Mouse (Mus musculus) embryonic facial prominence, embryonic 15.5 days (tissue): ENCODE measurements around the gene Fcer1g. TPM values are rescaled to one million over a fixed set of nuclear protein-coding genes. Genes with fewer than 3 reads are reported as not detected.

Experiments used
- ATAC-seq: fragments of 200-750 bp; cut with Nextera tagmentation; 2 replicates; pipeline ENCODE4 v1.8.0; 2017; ENCODE audit warnings: low read depth, moderate TSS enrichment; ENCODE audit not compliant: insufficient number of reproducible peaks, low FRiP score, low TSS enrichment
- H3K27ac ChIP-seq: fragments of 300-500 bp; sonication (generic); replicated peaks from 2 replicates; pipeline ENCODE4 v1.5.1; 2015; ENCODE audit warnings: mild to moderate bottlenecking, inconsistent platforms
- H3K27me3 ChIP-seq: fragments of 300-500 bp; sonication (generic); 2 replicates; pipeline ENCODE4 v1.6.1; 2015; ENCODE audit warnings: inconsistent platforms
- H3K36me3 ChIP-seq: fragments of 300-500 bp; sonication (generic); 2 replicates; pipeline ENCODE4 v1.6.1; 2015; ENCODE audit warnings: mild to moderate bottlenecking, inconsistent platforms
- H3K4me1 ChIP-seq: fragments of 300-500 bp; sonication (generic); 2 replicates; pipeline ENCODE4 v1.6.1; 2015; ENCODE audit warnings: inconsistent platforms
- H3K4me2 ChIP-seq: fragments of 300-500 bp; sonication (generic); replicated peaks from 2 replicates; pipeline ENCODE4 v1.6.1; 2015; ENCODE audit warnings: mild to moderate bottlenecking, inconsistent platforms
- H3K4me3 ChIP-seq: fragments of 300-500 bp; sonication (generic); replicated peaks from 2 replicates; pipeline ENCODE4 v1.5.1; 2015; ENCODE audit warnings: mild to moderate bottlenecking, inconsistent platforms
- H3K9ac ChIP-seq: fragments of 300-500 bp; sonication (generic); 2 replicates; pipeline ENCODE4 v1.6.1; 2015; ENCODE audit warnings: inconsistent platforms
- H3K9me3 ChIP-seq: fragments of 300-500 bp; sonication (generic); replicated peaks from 2 replicates; pipeline ENCODE4 v1.6.1; 2016; ENCODE audit warnings: inconsistent platforms
- WGBS: fragments of 180-500 bp; shearing (Covaris S2); methylation state at CpG from one replicate; pipeline ENCODE4 v1.1.7; 2015; 5-methylcytosine and 5-hydroxymethylcytosine counted together
- polyA plus RNA-seq: library from polyadenylated mRNA; unstranded; fragments of >200 nt; fragmentation: Nextera tagmentation; extraction: Ambion mirVana; gene quantifications from 2 replicates; pipeline ENCODE4 v1.2.1, GENCODE M21; 2015

The Fcer1g gene
- polyA plus RNA-seq, 1 experiment from 2014 or later, result 92.7 TPM

GRCm38 (mm10) chr1:171276110-171276748 is 42.1 kb upstream of the Fcer1g start:
- peaks cover 21% of the 10 kb centered on the region for H3K4me1 ChIP-seq
- peaks cover 63% of the 10 kb centered on the region for H3K36me3 ChIP-seq
- no peak for ATAC-seq
- H3K27ac ChIP-seq, result no peak overlapping the region
- no peaks in the 10 kb centered on the region for H3K27me3 ChIP-seq
- no peak overlapping the region for H3K4me2 ChIP-seq
- no peak overlapping the region for H3K4me3 ChIP-seq
- WGBS, result 93% methylated on average over 14 of the region's 14 CpGs
- H3K9me3 ChIP-seq, result no peaks in the 10 kb centered on the region
- no peak overlapping the region for H3K9ac ChIP-seq

- Histone ChIP-seq H3K4me3 (no peak overlapping the region), H3K27ac (no peak overlapping the region; the same call in 1 of the 2 replicates), H3K27me3 (no peaks in the 10 kb centered on the region), H3K4me1 (peaks cover 26% of the 10 kb centered on the region), H3K4me2 (no peak overlapping the region), H3K9ac (no peak overlapping the region), H3K36me3 (peaks cover 63% of the 10 kb centered on the region), H3K9me3 (no peaks in the 10 kb centered on the region)
- no peak for ATAC-seq
- 76% methylated on average over 11 of the region's 11 CpGs for WGBS
Observed at GRCm38 (mm10) chr1:171275144-171275734, 41.1 kb upstream of the Fcer1g start.

- H3K4me1 ChIP-seq, result peaks cover 22% of the 10 kb centered on the region
Observed at GRCm38 (mm10) chr1:171274171-171274570, 40.0 kb upstream of the Fcer1g start.

GRCm38 (mm10) chr1:171272086-171272485 is 37.9 kb upstream of the Fcer1g start:
- H3K4me1 ChIP-seq, result peaks cover 22% of the 10 kb centered on the region
- peaks cover 46% of the 10 kb centered on the region for H3K36me3 ChIP-seq
- WGBS, result 86% methylated on average over 3 of the region's 3 CpGs
- no peak for ATAC-seq
- no peaks in the 10 kb centered on the region for H3K27me3 ChIP-seq
- peak overlapping the region; percentile 94; the same call in 1 of the 2 replicates for H3K4me2 ChIP-seq
- H3K4me3 ChIP-seq, result peak overlapping the region; percentile 9; the same call in 1 of the 2 replicates
- no peaks in the 10 kb centered on the region for H3K9me3 ChIP-seq
- H3K27ac ChIP-seq, result no peak overlapping the region
- no peak overlapping the region for H3K9ac ChIP-seq

More at GRCm38 (mm10) chr1:171274171-171274570, 40.0 kb upstream of the Fcer1g start:
- H3K27me3 ChIP-seq, result no peaks in the 10 kb centered on the region
- no peak for ATAC-seq
- H3K9ac ChIP-seq, result no peak overlapping the region
- 93% methylated on average over 12 of the region's 12 CpGs for WGBS
- H3K4me3 ChIP-seq, result no peak overlapping the region
- H3K36me3 ChIP-seq, result peaks cover 63% of the 10 kb centered on the region
- no peaks in the 10 kb centered on the region for H3K9me3 ChIP-seq
- no peak overlapping the region for H3K4me2 ChIP-seq
- H3K27ac ChIP-seq, result no peak overlapping the region

GRCm38 (mm10) chr1:171271622-171272021 is 37.5 kb upstream of the Fcer1g start:
- no peak for ATAC-seq
- H3K36me3 ChIP-seq, result peaks cover 42% of the 10 kb centered on the region
- no peak overlapping the region for H3K27ac ChIP-seq
- H3K9ac ChIP-seq, result no peak overlapping the region
- peaks cover 22% of the 10 kb centered on the region for H3K4me1 ChIP-seq
- peak overlapping the region; percentile 94 for H3K4me2 ChIP-seq
- no peaks in the 10 kb centered on the region for H3K9me3 ChIP-seq
- peak overlapping the region; percentile 83; the same call in 1 of the 2 replicates for H3K4me3 ChIP-seq
- no peaks in the 10 kb centered on the region for H3K27me3 ChIP-seq
- WGBS, result 62% methylated on average over 10 of the region's 10 CpGs

GRCm38 (mm10) chr1:171271196-171271595 is 37.0 kb upstream of the Fcer1g start:
- Histone ChIP-seq H3K27me3 (no peaks in the 10 kb centered on the region), H3K9me3 (no peaks in the 10 kb centered on the region), H3K27ac (0 out of 2 replicates have a peak overlapping the region, but pooled peaks have one; percentile 79), H3K4me2 (peak overlapping the region; percentile 94), H3K9ac (peak overlapping the region; percentile 65), H3K4me1 (peaks cover 22% of the 10 kb centered on the region), H3K4me3 (peak overlapping the region; percentile 83), H3K36me3 (peaks cover 37% of the 10 kb centered on the region)
- WGBS, result 39% methylated on average over 9 of the region's 9 CpGs
- no peak for ATAC-seq

GRCm38 (mm10) chr1:171270573-171270900 is 36.4 kb upstream of the Fcer1g start:
- Histone ChIP-seq H3K36me3 (peaks cover 31% of the 10 kb centered on the region), H3K9me3 (no peaks in the 10 kb centered on the region), H3K27ac (peak overlapping the region; percentile 79), H3K4me1 (peaks cover 22% of the 10 kb centered on the region), H3K4me2 (peak overlapping the region; percentile 94), H3K9ac (peak overlapping the region; percentile 65), H3K4me3 (peak overlapping the region; percentile 83), H3K27me3 (no peaks in the 10 kb centered on the region)
- WGBS, result under 1% methylated on average over 19 of the region's 19 CpGs
- ATAC-seq, result peak; percentile 73

GRCm38 (mm10) chr1:171269848-171270572 is 35.8 kb upstream of the Fcer1g start, which contains the start of gene B4galt3:
TSS of gene B4galt3 (plus strand) at chr1:171270328.
- peak within 1 kb of the TSS; percentile 83 for H3K4me3 ChIP-seq
- peaks cover 25% of the 10 kb centered on the region for H3K36me3 ChIP-seq
- H3K9ac ChIP-seq, result peak within 1 kb of the TSS; percentile 65
- no peaks in the 10 kb centered on the region for H3K9me3 ChIP-seq
- peak within 1 kb of the TSS; percentile 94 for H3K4me2 ChIP-seq
- no peaks in the 10 kb centered on the region for H3K27me3 ChIP-seq
- peak; percentile 91 for ATAC-seq
- peaks cover 22% of the 10 kb centered on the region for H3K4me1 ChIP-seq
- H3K27ac ChIP-seq, result peak within 1 kb of the TSS; percentile 79
- 2% methylated on average over 36 of the region's 36 CpGs for WGBS

GRCm38 (mm10) chr1:171268341-171268740 is 34.2 kb upstream of the Fcer1g start:
- H3K4me3 ChIP-seq, result no peak overlapping the region
- no peaks in the 10 kb centered on the region for H3K9me3 ChIP-seq
- 55% methylated on average over 1 of the region's 1 CpGs for WGBS
- no peak for ATAC-seq
- H3K9ac ChIP-seq, result no peak overlapping the region
- no peak overlapping the region for H3K27ac ChIP-seq
- H3K27me3 ChIP-seq, result no peaks in the 10 kb centered on the region
- H3K4me2 ChIP-seq, result no peak overlapping the region
- H3K36me3 ChIP-seq, result peaks cover 9% of the 10 kb centered on the region
- peaks cover 26% of the 10 kb centered on the region for H3K4me1 ChIP-seq

GRCm38 (mm10) chr1:171265971-171266744 is 32.0 kb upstream of the Fcer1g start:
- 31% methylated on average over 4 of the region's 4 CpGs for WGBS
- peaks cover 28% of the 10 kb centered on the region for H3K4me1 ChIP-seq
- no peak overlapping the region for H3K27ac ChIP-seq
- H3K9me3 ChIP-seq, result no peaks in the 10 kb centered on the region
- H3K4me2 ChIP-seq, result no peak overlapping the region
- H3K4me3 ChIP-seq, result no peak overlapping the region
- no peaks in the 10 kb centered on the region for H3K27me3 ChIP-seq
- H3K36me3 ChIP-seq, result no peaks in the 10 kb centered on the region
- H3K9ac ChIP-seq, result no peak overlapping the region
- ATAC-seq, result no peak
